Mouse (Mus musculus) retina, postnatal 1 day (tissue): Measurements from ENCODE around the gene Gm42417.
"Not testable (repeated sequence)": the region's sequence is repeated elsewhere in the genome, so short reads cannot be mapped to it uniquely, and the experiment has no call there.

ENCODE experiments used
- DNase-seq: peaks from one replicate; pipeline ENCODE4 v3.0.0-alpha.2; 2012

Gene Gm42417

DNA sequence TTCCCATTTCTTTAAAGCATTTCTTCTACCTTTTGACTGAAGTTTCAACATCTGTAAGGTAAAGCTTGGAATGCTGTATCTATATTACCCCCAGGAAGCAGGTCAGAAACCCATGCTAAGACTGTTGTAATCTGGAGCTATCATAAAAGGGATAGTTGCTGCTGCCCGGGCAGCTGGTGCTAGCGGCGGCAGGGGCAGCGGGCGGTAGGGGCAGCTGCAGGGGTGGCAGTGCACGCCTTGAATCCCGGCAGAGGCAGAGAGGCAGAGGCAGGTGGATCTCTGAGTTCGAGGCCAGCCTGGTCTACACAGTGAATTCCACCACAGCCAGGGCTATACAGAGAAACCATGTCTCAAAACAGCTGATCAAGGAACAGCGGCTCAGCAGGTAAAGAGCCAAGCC, 3.7 kb upstream of the Gm42417 start:
- DNase-seq: no peak

DNA sequence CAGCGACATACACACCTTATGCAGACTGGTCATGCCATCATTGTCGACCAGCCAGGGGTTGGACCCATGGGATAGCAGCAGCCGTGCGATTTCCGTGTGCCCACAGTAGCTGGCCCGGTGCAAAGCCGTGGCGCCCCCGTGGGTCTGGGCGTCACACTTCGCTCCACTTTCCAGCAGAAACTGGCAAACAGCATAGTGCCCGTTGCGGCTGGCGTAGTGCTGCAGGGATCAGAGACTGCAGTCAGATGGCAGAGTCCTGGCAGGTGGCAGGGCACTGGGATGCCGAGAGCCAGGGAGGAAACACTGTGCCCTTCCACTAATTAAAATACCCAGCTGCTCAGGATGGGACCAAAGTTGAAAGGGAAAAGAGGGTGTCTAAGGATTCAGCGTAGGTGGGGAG, 2.6 kb upstream of the Gm42417 start:
- no peak for DNase-seq

DNA sequence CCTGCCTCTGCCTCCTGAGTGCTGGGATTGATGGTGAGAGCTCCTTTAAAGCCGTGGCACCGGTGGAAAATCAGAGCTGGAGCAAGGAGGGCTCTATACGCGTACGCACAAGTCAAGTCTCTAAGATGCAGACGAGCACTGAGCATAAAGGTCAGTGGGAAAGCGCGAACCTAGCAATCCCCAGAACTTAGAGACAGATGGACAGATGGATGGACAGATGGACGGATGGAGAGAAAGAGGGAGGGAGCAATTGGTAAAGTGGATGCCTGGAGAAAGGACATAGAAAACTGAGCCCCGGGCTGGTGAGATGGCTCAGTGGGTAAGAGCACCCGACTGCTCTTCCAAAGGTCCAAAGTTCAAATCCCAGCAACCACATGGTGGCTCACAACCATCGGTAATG, 1.6 kb upstream of the Gm42417 start:
- DNase-seq: no peak

DNA sequence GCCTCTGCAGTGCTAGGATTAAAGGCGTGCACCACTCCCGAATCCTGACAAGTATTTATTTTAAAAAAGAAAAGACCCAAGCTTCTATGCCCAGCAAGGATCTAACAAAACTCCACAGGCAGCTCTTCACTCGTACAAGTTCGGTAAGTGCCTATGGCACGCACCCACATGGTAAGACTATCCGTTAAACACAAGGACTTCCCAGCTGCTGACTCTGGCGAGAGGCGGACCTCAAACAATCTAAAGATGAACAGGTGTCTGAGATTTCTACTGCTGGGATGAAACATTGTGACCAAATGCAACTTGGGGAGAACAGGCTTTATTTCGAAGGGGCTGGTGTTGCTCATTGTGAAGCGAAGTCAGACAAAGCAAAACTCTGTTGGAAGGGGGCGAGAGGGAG, 903 bp upstream of the Gm42417 start:
- DNase-seq: no peak

DNA sequence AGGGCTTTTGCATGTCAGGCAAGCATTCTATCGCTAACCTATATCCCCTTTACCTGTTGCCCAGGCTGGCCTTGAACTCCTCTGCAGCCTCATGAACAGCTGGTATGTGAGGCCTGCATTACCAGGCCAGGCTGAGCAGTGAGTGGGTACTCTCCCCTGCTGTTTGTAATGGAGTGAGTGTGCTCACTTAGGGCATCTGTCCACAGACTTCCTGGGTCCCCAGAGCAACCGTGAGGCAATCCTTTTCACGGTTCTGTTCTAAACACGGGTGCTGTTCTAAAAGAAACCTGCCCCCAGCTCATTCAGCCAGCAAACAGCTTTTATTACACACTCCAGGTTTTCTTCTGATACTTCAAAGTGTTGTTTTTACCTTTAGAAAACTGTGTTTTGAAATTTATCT, 502 bp downstream of the Gm42417 start:
- DNase-seq: no peak

DNA sequence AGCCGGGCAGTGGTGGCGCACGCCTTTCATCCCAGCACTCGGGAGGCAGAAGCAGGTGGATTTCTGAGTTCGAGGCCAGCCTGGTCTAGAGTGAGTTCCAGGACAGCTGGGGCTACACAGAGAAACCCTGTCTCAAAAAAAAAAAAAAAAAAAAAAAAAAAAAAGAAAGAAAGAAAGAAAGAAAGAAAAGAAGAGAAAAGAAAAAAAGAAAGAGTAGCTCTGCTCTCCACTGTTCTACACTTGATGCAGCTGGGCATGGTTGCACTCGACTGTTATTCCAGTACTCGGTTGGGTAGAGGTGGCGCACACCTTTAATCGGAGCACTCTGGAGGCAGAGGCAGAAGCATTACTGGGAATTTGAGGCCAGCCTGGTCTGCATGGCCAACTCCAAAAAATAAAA, 2.4 kb downstream of the Gm42417 start, which contains the start of gene Ankrd23:
Ankrd23 (minus strand) TSS at position 101 of the 400 bp plus-strand sequence.
- not testable (repeated sequence) for DNase-seq

DNA sequence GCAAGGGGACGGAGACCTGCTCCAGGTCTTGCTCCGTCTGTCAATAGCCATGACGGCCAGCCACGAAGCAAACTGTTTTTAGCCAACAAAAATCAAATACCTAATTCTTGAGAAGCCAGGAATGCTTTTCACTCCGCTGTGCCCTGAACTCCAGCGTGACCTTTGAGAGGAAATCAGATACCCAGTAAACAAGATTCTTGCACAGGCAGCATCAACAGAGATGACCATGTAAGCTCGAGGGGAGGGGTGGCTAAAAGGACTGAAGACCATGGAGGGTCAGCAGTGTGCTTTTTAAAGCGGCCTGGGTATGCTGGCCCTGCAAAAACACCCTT, 2.9 kb downstream of the Gm42417 start:
- no peak for DNase-seq

DNA sequence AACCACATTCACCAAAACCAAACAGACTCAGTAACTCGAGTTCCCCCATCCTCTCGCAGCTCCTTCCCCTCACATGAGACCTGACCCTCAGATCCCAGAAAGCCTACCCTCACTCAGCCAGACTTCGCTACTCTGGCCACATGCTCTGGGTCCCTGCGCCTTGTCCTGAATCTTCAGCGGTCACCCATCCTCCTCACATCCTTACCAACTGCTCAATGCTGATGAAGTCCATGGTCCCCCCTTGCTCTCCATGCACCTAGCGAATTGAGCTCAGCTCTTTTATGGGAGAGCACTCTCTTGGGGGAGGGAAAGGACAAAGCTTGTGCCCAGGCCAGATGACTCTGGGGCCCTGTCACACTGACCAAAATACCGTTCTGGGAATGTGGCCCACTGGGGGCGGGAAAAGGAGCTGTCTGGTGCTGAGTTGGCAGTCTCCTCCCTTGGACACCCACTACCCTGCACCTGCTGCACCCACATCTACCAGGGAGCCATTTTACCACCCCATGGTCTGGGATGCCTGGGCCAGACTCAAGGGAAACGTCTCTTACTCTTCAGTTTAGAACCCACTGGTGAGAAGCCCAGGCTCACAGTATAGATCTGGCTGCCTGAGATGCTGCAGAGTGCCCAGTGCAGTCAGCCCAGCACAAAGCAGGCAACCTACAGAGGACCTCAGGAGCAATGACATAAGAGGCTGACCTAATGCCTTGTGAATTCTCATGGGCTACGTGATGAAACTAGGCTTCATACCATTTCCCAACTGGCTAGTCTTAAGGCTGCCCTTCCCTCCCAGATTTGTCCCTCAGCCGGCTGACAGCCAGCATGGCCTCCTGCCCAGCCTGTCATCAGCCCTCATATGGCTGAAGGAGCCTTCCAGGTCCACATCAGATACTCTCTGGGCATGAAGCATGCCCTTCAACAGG, 3.5 kb downstream of the Gm42417 start:
- no peak for DNase-seq

DNA sequence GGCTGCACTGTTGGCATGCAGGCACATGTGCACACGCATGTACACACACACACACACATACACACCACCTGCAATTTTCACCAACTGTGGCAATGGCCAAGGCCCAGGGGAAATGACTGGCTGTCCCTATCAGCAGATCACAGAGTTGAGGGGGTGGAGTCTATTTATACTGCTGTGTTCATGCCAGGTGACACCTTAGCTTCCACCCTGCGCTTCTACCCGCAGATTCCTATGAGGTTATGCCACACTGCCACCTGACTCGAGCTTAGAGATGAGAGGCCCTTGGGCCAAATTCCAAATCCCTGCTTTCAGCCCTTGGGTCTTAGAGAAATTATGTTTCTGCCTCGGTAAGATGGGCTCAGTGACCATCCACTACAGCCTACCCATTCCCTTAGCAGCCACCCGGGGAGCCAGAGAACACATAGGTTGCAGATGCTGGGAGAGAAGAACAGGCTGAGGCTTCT, 4.6 kb downstream of the Gm42417 start:
- no peak for DNase-seq

DNA sequence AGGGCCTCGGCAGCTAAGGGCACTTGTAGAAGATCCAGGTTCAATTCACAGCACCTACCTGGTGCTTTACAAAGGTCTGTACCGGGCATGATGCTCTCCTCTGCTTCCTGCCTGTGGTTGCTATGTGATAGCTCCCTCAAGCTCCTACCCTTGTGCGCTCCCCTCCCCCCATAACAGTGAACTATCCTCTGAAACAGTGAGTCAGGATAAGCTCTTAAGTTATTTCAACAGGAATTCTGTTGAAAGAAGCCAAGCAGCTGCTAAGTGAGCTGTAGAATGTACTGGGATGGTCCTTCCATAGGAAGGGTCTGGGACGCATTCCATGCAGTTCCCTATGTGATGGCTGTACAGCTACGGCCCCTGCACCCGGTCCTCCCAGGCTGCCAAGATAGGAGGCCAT, 5.7 kb downstream of the Gm42417 start:
- no peak for DNase-seq

DNA sequence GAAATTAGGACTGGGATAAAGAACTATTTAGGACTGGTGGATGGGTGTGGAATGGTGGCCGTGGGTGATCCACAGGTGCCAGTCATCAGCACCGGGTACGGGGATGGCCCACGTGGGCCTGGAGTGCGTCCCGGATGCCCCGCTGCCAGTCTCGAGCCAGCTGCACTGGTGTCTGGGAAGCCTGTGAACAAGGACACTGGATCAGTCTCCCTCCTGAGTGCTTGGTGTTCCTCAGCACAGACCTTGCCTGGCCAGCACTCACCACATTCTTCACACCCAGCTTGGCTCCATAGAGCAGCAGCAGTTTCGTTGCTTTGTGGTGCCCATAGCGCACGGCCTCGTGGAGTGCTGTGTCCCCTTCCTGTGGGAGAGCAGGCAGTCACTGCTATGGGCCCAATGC, 7.8 kb downstream of the Gm42417 start:
- no peak for DNase-seq

DNA sequence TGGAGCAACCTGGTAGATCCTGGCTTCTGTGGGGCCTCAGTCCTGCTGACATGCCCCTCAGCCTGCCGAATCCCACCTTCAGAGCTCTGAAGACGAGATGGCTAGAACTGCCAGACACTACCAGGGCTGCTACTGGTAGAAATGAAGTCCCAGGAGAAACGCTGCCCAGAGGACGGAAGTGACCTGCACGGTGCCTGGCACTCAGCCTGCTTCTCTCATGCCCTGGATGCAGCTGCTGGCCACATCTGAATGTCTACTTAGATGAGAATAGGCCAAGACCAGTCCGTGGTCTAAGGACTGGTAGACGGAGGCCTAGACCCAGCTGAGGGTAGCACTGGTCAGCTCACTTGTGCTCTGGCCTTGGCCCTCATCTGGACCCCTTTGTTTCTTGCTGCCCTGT, 8.3 kb downstream of the Gm42417 start:
- no peak for DNase-seq

DNA sequence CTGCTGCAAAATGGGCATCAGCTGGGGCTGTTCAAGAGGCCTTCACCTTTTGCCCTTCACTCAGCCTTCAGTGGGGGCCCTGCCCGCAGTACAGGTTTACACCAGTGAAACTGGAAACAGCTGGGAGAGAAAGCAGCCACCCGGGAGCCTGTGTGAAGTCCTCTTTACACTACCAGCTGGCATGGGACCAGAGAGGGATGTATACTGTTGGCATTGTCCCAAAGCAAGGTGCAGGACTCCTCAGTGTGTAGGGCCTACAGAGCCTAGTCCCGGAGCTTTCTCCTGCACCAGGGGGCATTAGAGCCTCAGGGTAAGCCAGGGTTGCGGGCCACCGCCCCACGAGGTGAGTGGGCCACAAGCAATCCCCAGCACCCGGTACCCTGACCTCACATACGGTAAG, 8.7 kb downstream of the Gm42417 start:
- no peak for DNase-seq

DNA sequence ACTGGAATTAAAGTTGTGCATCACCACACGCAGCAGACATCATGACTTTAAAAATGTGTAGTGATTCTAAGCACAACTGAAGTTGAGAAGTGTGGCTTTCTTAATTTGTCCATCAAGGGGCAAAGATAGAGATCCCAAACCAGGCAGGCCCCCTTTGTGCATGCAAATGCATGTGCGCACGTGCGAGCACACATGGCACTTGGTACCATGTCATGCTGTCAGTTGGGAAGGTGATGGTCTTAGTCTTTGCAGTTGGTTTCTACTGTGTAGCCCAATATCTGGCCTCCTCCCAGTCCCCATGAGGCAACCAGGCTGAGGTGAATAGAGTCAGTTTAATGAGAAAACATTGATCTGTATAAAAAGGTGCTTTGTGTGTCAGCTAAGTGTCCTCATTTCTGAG, 9.4 kb downstream of the Gm42417 start:
- no peak for DNase-seq

DNA sequence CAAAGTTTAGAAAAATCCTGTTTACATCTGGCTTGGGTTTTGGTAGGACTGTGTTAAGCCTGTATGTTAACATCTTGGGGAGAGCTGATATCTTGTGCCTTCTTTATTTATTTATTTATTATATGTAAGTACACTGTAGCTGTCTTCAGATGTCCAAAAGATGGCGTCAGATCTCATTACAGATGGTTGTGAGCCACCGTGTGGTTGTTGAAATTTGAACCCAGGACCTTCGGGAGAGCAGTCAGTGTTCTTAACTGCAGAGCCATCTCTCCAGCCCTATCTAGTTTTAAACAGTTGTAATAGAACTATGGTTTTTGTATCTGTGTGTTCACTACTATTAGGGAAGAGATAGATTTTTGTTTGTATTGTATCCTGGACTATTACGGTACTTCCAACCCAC, 10.0 kb downstream of the Gm42417 start:
- no peak for DNase-seq

DNA sequence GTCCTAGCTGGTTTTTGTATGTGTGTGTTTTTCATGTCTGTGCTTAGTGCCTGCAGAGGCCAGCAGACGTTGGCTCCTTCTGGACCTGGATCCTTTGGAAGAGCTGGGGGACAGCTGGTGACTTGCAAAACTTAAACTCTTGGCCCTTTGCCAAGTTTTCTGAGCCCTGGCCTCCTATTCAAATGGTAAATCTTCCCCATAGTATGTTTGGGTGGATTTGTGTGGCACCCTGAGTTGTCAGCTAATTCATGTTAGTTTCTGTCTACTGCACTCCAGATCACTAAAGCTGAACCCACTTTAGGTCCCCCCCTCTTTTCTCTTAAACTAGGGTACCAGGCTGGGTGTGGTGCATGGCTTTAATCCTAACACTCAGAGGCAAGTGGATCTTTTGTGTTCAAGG, 10.9 kb downstream of the Gm42417 start:
- peak; percentile 88 for DNase-seq

DNA sequence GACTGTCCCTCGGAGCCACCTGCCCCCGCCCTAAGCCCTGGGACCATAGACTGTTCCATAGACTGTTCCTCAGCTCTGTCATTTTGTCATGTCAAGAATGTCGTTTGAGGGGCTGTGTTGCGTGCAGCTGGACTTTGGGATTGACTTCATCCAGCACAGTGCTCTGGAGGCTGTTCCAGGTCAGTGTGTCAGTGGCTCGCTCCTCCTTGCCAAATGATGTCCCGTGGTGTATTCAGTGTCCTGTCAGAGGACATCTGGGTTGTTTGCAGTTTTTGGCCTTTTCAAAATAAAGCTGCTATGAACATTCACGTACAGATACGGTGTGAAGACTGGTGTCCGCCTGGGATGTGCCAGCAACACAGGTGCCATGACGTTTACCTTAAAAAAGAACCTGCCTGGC, 12.3 kb downstream of the Gm42417 start:
- no peak for DNase-seq

DNA sequence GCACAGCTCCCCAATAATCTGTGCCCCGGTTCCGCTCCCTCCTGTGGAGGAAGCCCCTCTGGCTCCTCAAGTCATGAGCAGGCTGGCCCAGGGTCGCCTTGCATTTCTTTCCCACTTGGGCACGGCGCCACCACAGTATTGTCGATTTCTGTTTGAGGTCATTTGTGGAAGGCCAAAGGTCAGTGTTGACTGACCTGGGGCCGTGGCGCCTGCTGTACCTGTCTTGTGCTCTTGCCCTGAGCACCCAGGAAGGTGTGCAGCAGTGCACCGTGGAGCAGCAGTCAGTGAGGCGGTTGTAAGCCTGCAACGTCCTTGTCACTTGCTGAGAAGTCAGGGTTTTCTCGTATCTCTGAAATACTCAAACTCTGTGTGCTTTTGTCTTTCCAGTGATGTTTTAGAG, 13.5 kb downstream of the Gm42417 start:
- DNase-seq: no peak

DNA sequence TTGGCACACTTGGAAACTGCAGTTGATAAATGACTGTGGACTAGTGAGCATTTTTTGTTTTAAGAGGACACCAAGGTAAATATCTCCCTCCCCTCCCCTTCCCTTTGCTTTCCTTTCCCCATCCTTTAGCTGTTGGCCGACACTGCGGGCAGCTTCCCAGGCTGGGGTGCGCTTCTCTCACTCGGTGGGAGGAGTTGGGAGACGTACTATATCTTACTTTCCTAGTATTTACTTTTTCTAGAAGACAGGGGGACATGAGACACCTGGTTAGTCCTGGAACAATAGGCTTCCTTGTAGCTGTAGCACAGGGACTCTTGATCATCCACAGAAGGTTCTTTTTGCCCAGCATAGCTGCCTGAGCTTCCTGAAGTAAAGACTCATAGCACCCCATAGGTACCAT, 15.2 kb downstream of the Gm42417 start:
- no peak for DNase-seq

DNA sequence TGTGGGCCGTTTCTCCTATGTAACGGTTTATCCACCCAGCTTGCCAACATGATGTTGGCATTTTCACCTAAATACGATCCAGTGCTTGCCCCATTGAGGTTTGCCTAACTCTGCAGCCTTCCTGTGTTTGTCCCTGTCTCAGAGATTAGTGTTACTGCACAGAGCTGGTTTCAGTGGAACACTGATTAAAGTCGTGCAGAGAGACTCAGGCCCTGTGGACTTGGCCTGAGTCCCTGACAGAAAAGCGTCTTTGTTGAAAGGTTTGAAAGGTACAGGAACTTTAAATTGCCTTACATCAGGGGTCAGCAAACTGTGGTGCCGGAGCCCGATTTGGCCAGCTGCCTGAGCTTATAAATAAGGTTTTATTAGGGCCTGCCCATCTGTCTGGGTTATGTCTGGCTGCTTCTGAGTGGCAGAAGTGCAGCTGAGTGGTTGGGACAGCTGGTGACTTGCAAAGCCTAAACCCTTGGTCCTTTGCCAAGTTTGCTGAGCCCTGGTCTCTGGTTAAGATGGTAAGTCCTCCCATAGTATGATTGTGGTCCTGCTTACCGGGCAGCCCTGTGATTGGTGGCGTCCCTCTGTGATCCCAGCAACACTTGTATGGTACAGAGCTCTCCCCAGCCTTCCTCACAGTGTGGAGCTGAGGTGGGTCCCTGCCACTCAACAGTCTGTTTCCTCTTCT, 15.8 kb downstream of the Gm42417 start:
- peak; percentile 93 for DNase-seq

DNA sequence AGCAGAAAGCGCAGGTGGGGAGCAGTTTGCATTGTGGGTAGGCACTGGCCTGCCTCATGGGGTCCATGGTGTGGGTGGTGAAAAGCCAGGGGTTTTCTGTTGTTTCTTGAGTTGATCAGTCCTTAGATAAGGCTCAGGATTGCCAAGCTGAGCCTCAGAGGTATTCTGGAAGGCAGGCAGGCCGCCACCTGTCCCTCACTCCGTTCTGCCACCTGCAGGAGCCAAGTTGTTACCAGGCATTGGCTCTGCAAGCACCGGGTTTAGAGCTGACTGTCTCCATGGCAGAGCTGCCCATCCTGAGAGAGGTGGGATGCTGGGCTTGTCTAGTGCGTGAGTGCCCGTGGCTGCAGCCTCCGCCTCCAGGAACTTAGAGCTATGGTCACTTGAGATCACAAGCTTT, 17.0 kb downstream of the Gm42417 start:
- no peak for DNase-seq

DNA sequence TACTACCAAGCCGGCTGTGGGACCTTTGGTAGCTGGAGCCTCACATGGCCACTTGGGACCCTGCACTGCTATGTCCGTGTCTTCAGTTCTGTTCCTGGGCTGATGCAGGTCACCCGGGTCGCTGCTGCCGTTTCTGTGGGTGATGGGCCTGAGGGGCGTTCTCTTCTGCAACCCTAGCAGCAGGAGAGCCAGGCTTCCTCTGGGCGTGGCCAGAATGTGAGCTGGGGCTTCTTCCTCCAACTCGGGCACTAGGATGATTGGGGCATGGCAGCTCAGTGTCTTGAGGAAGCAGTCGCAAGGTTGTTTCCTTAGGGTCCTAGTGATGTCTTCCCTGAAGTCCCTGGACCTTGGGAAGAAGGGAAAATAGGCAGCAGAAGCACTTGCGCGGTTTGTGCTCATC, 19.6 kb downstream of the Gm42417 start:
- no peak for DNase-seq

DNA sequence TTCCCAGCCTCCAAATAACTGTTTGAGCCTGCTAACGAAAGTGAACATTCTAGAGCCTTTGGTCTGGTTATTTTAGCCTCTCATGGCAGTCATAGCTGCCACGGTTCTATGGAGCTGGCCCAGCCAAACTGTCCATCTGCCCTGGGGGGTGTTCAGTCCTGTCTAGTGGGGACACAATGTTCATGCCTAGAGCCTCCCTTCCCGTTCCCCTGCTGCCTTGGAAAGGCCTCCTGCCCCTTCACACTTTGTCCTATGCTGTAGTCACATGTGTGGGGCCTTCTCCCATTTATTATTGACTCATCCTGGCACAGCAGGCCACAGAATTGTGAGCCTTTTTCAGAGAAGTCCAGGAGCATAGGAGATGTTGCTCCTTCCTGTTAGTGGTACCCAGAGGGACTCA, 21.0 kb downstream of the Gm42417 start:
- DNase-seq: no peak

DNA sequence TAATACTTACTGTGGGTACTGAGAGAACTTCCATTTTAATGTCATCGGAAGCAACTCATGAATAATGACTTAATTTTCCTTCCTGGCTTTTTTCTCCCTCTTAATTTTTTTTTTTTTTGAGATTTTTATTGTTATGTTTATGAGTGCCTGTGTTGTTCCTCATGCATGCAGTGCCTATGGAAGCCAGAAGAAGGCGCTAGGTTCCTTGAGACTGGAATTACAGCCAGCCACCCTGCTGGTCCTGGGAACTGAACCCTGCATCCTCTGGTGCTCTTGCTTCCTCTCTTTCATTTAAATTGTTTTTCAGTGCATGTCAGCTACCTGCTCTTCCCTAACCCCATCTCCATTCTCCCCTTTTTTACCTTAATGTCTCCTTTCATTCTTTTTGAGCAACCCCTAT, 25.5 kb downstream of the Gm42417 start:
- peak; percentile 64 for DNase-seq

DNA sequence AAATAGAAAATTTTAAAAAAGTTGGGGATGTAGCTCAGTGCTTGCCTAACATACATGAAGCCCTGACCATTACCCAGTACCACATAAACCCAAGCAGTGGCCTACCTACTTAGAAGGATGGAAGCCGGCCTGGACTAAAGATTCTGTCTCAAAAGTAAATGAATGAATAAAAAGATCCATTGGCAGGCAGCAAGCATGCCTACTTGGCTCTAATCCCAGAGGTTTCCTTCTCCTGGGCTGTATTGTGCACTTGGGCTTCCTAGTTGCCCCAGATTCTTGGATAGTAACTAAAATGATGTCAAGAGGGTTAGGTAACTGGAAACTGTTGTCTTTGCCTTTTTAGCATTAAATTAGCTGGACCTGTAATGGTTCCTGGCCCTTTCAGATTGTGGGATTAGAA, 25.9 kb downstream of the Gm42417 start:
- DNase-seq: no peak
